Mouse (Mus musculus): ENCODE data around the gene Cdh8. TPM values are rescaled to one million over a fixed set of nuclear protein-coding genes. Genes with fewer than 3 reads are reported as not detected.

The Cdh8 gene
- polyA plus RNA-seq (2015; fragmentation: Nextera tagmentation; extraction: Ambion mirVana) = 2.7 and 3.6 TPM in 2 replicates

- Histone ChIP-seq H3K4me1 (ENCODE audit: control insufficient read depth, insufficient read depth, low read length) (peaks cover 6% of the 10 kb centered on the region; the same call in 1 of the 2 replicates), H3K27ac (ENCODE audit: low read length) (no peak within 1 kb of the TSS), H3K4me2 (ENCODE audit: low read depth, low read length) (peak within 1 kb of the TSS; percentile 96), H3K36me3 (ENCODE audit: control insufficient read depth, insufficient read depth) (no peaks in the 10 kb centered on the region), H3K9ac (ENCODE audit: low read length) (peak within 1 kb of the TSS; percentile 46), H3K9me3 (replicated peaks; ENCODE audit: control insufficient read depth, low read length) (no peaks in the 10 kb centered on the region), H3K27me3 (ENCODE audit: control insufficient read depth, insufficient read depth, low read length) (peaks cover 39% of the 10 kb centered on the region), H3K4me3 (ENCODE audit: low read length) (peak within 1 kb of the TSS; percentile 62)
- WGBS = under 1% methylated on average over 58 of the region's 58 CpGs
- peak; percentile 65 for ATAC-seq (replicated peaks; ENCODE audit: extremely low read depth, insufficient read depth, low FRiP score)
Measured at GRCm38 (mm10) chr8:99415966-99416781, at the start of gene Cdh8. Gene Cdh8, minus strand, starts transcription at chr8:99416471.

GRCm38 (mm10) chr8:99446506-99446905, 30.2 kb upstream of the Cdh8 start:
- Histone ChIP-seq H3K4me1 (ENCODE audit: control insufficient read depth, insufficient read depth, low read length) (no peaks in the 10 kb centered on the region), H3K9ac (ENCODE audit: low read length) (no peak overlapping the region), H3K9me3 (replicated peaks; ENCODE audit: control insufficient read depth, low read length) (no peaks in the 10 kb centered on the region), H3K4me3 (ENCODE audit: low read length) (no peak overlapping the region), H3K36me3 (ENCODE audit: control insufficient read depth, insufficient read depth) (no peaks in the 10 kb centered on the region), H3K27me3 (ENCODE audit: control insufficient read depth, insufficient read depth, low read length) (no peaks in the 10 kb centered on the region), H3K27ac (ENCODE audit: low read length) (no peak overlapping the region), H3K4me2 (ENCODE audit: low read depth, low read length) (no peak overlapping the region)
- 83% methylated on average over 1 of the region's 1 CpGs for WGBS
- no peak for ATAC-seq (replicated peaks; ENCODE audit: extremely low read depth, insufficient read depth, low FRiP score)

GRCm38 (mm10) chr8:99425901-99426300, 9.6 kb upstream of the Cdh8 start:
- no peak for ATAC-seq (replicated peaks; ENCODE audit: extremely low read depth, insufficient read depth, low FRiP score)

GRCm38 (mm10) chr8:99421516-99421915, 5.2 kb upstream of the Cdh8 start:
- H3K9ac ChIP-seq (ENCODE audit: low read length) = no peak overlapping the region
- H3K4me1 ChIP-seq (ENCODE audit: control insufficient read depth, insufficient read depth, low read length) = no peaks in the 10 kb centered on the region
- peak overlapping the region; percentile 29 for H3K4me3 ChIP-seq (ENCODE audit: low read length)
- H3K4me2 ChIP-seq (ENCODE audit: low read depth, low read length) = peak overlapping the region; percentile 45
- 29% methylated on average over 7 of the region's 7 CpGs for WGBS
- no peaks in the 10 kb centered on the region for H3K9me3 ChIP-seq (replicated peaks; ENCODE audit: control insufficient read depth, low read length)
- no peak for ATAC-seq (replicated peaks; ENCODE audit: extremely low read depth, insufficient read depth, low FRiP score)
- no peak overlapping the region for H3K27ac ChIP-seq (ENCODE audit: low read length)
- H3K36me3 ChIP-seq (ENCODE audit: control insufficient read depth, insufficient read depth) = no peaks in the 10 kb centered on the region
- peaks cover 14% of the 10 kb centered on the region for H3K27me3 ChIP-seq (ENCODE audit: control insufficient read depth, insufficient read depth, low read length)

More at GRCm38 (mm10) chr8:99425901-99426300, 9.6 kb upstream of the Cdh8 start:
- H3K27ac ChIP-seq (ENCODE audit: low read length) = no peak overlapping the region
- no peaks in the 10 kb centered on the region for H3K9me3 ChIP-seq (replicated peaks; ENCODE audit: control insufficient read depth, low read length)
- H3K4me1 ChIP-seq (ENCODE audit: control insufficient read depth, insufficient read depth, low read length) = no peaks in the 10 kb centered on the region
- H3K4me3 ChIP-seq (ENCODE audit: low read length) = no peak overlapping the region
- WGBS = 69% methylated on average over 4 of the region's 4 CpGs
- H3K4me2 ChIP-seq (ENCODE audit: low read depth, low read length) = no peak overlapping the region
- no peaks in the 10 kb centered on the region for H3K36me3 ChIP-seq (ENCODE audit: control insufficient read depth, insufficient read depth)
- no peaks in the 10 kb centered on the region for H3K27me3 ChIP-seq (ENCODE audit: control insufficient read depth, insufficient read depth, low read length)
- H3K9ac ChIP-seq (ENCODE audit: low read length) = no peak overlapping the region

- Histone ChIP-seq H3K9me3 (replicated peaks; ENCODE audit: control insufficient read depth, low read length) (no peaks in the 10 kb centered on the region), H3K4me1 (ENCODE audit: control insufficient read depth, insufficient read depth, low read length) (peaks cover 4% of the 10 kb centered on the region; the same call in 1 of the 2 replicates), H3K36me3 (ENCODE audit: control insufficient read depth, insufficient read depth) (no peaks in the 10 kb centered on the region), H3K9ac (ENCODE audit: low read length) (no peak overlapping the region), H3K4me2 (ENCODE audit: low read depth, low read length) (no peak overlapping the region), H3K27me3 (ENCODE audit: control insufficient read depth, insufficient read depth, low read length) (peaks cover 31% of the 10 kb centered on the region), H3K27ac (ENCODE audit: low read length) (no peak overlapping the region), H3K4me3 (ENCODE audit: low read length) (no peak overlapping the region)
- WGBS = 79% methylated on average over 4 of the region's 4 CpGs
- ATAC-seq (replicated peaks; ENCODE audit: extremely low read depth, insufficient read depth, low FRiP score) = no peak
Measured at GRCm38 (mm10) chr8:99419726-99420125, 3.5 kb upstream of the Cdh8 start.

DNA sequence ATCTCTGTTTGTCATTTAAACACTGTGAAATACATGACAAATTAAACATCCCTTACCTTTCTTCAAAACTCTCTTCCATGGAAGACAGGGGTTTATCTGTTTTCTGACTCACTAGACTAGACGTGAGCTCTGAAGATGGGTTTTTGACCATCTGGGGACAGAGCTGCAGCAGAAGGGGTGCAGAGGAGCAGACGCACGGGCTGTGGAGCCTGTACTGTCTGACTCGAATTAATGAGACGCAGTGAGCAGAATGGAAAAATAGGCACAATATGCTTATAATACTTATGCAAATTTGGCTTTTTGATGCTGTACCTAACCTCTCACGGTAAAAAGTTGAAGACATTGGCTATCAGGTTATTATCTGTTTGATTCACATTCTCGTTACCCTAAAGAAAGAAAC, 1.2 kb upstream of the Cdh8 start:
- H3K9ac ChIP-seq (ENCODE audit: low read length) = no peak overlapping the region
- H3K9me3 ChIP-seq (replicated peaks; ENCODE audit: control insufficient read depth, low read length) = no peaks in the 10 kb centered on the region
- no peaks in the 10 kb centered on the region for H3K36me3 ChIP-seq (ENCODE audit: control insufficient read depth, insufficient read depth)
- peaks cover 6% of the 10 kb centered on the region; the same call in 1 of the 2 replicates for H3K4me1 ChIP-seq (ENCODE audit: control insufficient read depth, insufficient read depth, low read length)
- H3K4me3 ChIP-seq (ENCODE audit: low read length) = no peak overlapping the region
- H3K27me3 ChIP-seq (ENCODE audit: control insufficient read depth, insufficient read depth, low read length) = peaks cover 39% of the 10 kb centered on the region
- ATAC-seq (replicated peaks; ENCODE audit: extremely low read depth, insufficient read depth, low FRiP score) = no peak
- H3K27ac ChIP-seq (ENCODE audit: low read length) = no peak overlapping the region
- H3K4me2 ChIP-seq (ENCODE audit: low read depth, low read length) = no peak overlapping the region
- 46% methylated on average over 7 of the region's 7 CpGs for WGBS

GRCm38 (mm10) chr8:99415076-99415965, 950 bp downstream of the Cdh8 start:
- Histone ChIP-seq H3K27me3 (ENCODE audit: control insufficient read depth, insufficient read depth, low read length) (peaks cover 39% of the 10 kb centered on the region), H3K9ac (ENCODE audit: low read length) (peak overlapping the region; percentile 46), H3K27ac (ENCODE audit: low read length) (no peak overlapping the region), H3K36me3 (ENCODE audit: control insufficient read depth, insufficient read depth) (no peaks in the 10 kb centered on the region), H3K9me3 (replicated peaks; ENCODE audit: control insufficient read depth, low read length) (no peaks in the 10 kb centered on the region), H3K4me3 (ENCODE audit: low read length) (peak overlapping the region; percentile 62), H3K4me1 (ENCODE audit: control insufficient read depth, insufficient read depth, low read length) (peaks cover 6% of the 10 kb centered on the region; the same call in 1 of the 2 replicates), H3K4me2 (ENCODE audit: low read depth, low read length) (peak overlapping the region; percentile 96)
- no peak for ATAC-seq (replicated peaks; ENCODE audit: extremely low read depth, insufficient read depth, low FRiP score)
- 1% methylated on average over 48 of the region's 48 CpGs for WGBS

GRCm38 (mm10) chr8:99414483-99414921, 1.8 kb downstream of the Cdh8 start:
- Histone ChIP-seq H3K9me3 (replicated peaks; ENCODE audit: control insufficient read depth, low read length) (no peaks in the 10 kb centered on the region), H3K27me3 (ENCODE audit: control insufficient read depth, insufficient read depth, low read length) (peaks cover 39% of the 10 kb centered on the region), H3K4me3 (ENCODE audit: low read length) (peak overlapping the region; percentile 62), H3K4me1 (ENCODE audit: control insufficient read depth, insufficient read depth, low read length) (peaks cover 6% of the 10 kb centered on the region; the same call in 1 of the 2 replicates), H3K36me3 (ENCODE audit: control insufficient read depth, insufficient read depth) (no peaks in the 10 kb centered on the region), H3K27ac (ENCODE audit: low read length) (no peak overlapping the region), H3K9ac (ENCODE audit: low read length) (no peak overlapping the region), H3K4me2 (ENCODE audit: low read depth, low read length) (peak overlapping the region; percentile 96)
- WGBS = 5% methylated on average over 9 of the region's 9 CpGs
- no peak for ATAC-seq (replicated peaks; ENCODE audit: extremely low read depth, insufficient read depth, low FRiP score)
